24 mouse cellular contexts compared by ENCODE assay signal in the genomic region with DNA sequence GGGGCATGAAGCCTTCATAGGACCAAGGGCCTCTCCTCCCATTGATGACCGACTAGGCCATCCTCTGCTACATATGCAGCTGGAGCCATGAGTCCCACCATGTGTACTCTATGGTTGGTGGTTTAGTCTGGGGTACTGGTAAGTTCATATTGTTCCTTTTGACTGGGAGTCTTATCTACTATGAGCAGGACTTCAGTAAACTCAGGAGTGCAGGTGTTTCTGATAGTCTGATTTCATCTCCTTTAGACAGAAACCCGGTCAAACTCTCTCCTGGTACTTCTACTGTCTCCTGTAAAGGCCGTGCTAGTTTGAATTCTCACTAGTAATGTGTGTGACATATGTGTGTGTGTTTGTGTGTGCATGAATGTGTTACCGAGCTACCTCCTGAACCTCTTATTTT. TPM values are rescaled to one million over a fixed set of nuclear protein-coding genes. Genes with fewer than 3 reads are reported as not detected.
"Had no signal": no experiment of that assay in that cellular context is flagged by ENCODE, and none has a peak within 500 bp of the region (broad histone marks: within the 10 kb centered on the region; RNA-seq: fewer than 3 reads in every experiment).

No protein-coding gene starts in this region.

- H3K36me3 ChIP-seq: limb, embryonic 12.5 days; limb, embryonic 15.5 days; midbrain, embryonic 12.5 days; midbrain, embryonic 15.5 days; neural tube, embryonic 13.5 days; stomach, embryonic 15.5 days had no signal

- DNase-seq: kidney, adult 18-20 months; kidney, adult 9 months; kidney, postnatal 14 days; kidney, postnatal 4 days; left cerebral cortex, postnatal 4 days; lung, adult 2 months; lung, postnatal 14 days; retina, postnatal 1 day; right cerebral cortex, postnatal 25 days; spleen, adult 18-20 months; thymus, adult 18-20 months; thymus, postnatal 36 days had no signal

- H3K9me3 ChIP-seq: limb, embryonic 12.5 days; limb, embryonic 15.5 days; megakaryocyte, embryonic 14.5 days; midbrain, embryonic 12.5 days; midbrain, embryonic 15.5 days; neural tube, embryonic 13.5 days; stomach, embryonic 15.5 days had no signal

- H3K4me1 ChIP-seq: limb, embryonic 12.5 days; limb, embryonic 15.5 days; midbrain, embryonic 12.5 days; midbrain, embryonic 15.5 days; stomach, embryonic 15.5 days had no signal

- H3K27ac ChIP-seq: limb, embryonic 12.5 days; limb, embryonic 15.5 days; macrophage; midbrain, embryonic 12.5 days; midbrain, embryonic 15.5 days; neural tube, embryonic 13.5 days; stomach, embryonic 15.5 days had no signal

- H3K27me3 ChIP-seq: limb, embryonic 12.5 days; limb, embryonic 15.5 days; midbrain, embryonic 12.5 days; midbrain, embryonic 15.5 days; neural tube, embryonic 13.5 days; stomach, embryonic 15.5 days had no signal

- H3K9ac ChIP-seq: limb, embryonic 12.5 days; limb, embryonic 15.5 days; midbrain, embryonic 12.5 days; midbrain, embryonic 15.5 days; neural tube, embryonic 13.5 days; stomach, embryonic 15.5 days had no signal

- H3K4me2 ChIP-seq: limb, embryonic 12.5 days; limb, embryonic 15.5 days; midbrain, embryonic 12.5 days; midbrain, embryonic 15.5 days; neural tube, embryonic 13.5 days; stomach, embryonic 15.5 days had no signal

- H3K4me3 ChIP-seq: limb, embryonic 12.5 days; limb, embryonic 15.5 days; megakaryocyte, embryonic 14.5 days; midbrain, embryonic 12.5 days; midbrain, embryonic 15.5 days; myocyte; neural tube, embryonic 13.5 days; stomach, embryonic 15.5 days had no signal

- ATAC-seq: inflammation-experienced regulatory T-cells, adult 6 months; intestine, embryonic 16.5 days; midbrain, embryonic 15.5 days had no signal

RNA-seq across cellular contexts. Expression of a gene that starts 32.8 kb away (rescaled TPM):
- total RNA-seq: monocyte, adult 5-6 weeks had no signal
